Mouse (Mus musculus) spleen, adult 2 months (tissue): ENCODE results near the gene Med23.

Source experiments
- CTCF ChIP-seq: fragments of 200-500 bp; IDR thresholded peaks from 2 replicates; pipeline ENCODE4 v1.5.1; 2011; ENCODE audit warnings: mild to moderate bottlenecking, inconsistent platforms; ENCODE audit not compliant: insufficient read depth, insufficient read length, insufficient replicate concordance; ENCODE audit errors: extremely low read depth
- POLR2A ChIP-seq: fragments of 200-500 bp; IDR thresholded peaks from 2 replicates; pipeline ENCODE4 v1.6.1; 2011; ENCODE audit warnings: low read depth, low read length, inconsistent platforms

DNA sequence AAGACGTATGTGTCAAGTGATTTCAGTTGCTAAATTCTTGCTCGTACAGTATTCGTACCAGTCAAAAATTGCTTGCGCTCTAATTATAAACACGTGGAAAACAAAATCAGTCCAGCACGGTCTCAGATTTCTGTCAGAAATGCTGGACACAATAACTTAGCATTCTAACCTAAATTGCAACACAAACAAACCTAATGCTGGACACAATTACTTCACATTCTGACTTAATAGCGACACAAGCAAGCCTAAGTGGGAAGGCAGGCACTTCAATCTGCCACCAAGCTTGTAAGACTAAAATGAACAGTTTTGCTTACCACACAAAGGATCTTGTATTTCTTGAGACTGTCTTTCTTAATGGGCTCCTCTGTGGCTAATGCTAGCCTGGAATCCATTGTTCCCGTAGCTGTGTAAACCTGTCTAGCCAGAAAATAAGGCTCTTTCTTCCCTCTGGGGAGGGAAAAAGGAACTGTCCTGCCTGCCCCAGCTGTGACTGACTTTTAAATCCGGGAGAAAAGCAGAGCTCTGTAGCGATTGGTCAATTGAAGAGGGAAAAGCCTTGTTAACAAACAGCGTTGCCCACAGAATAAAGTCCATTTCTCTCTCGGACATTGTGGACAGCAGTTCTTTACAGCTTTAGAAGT lies 34.0 kb upstream of the Med23 start:
- TF ChIP-seq POLR2A (no peak), CTCF (no peak)
